Mouse (Mus musculus) frontal cortex, adult 2 months (tissue): Measurements from ENCODE around the gene Apbb2. TPM values are rescaled to one million over a fixed set of nuclear protein-coding genes. Genes with fewer than 3 reads are reported as not detected.

ENCODE experiments used
- DNase-seq, 2 experiments: peaks; one replicate each; pipeline ENCODE4 v3.0.0; 2022; ENCODE audit warnings: low spot score in 1 of 2; ENCODE audit errors: extremely low spot score in 1 of 2
- polyA plus RNA-seq: library from polyadenylated mRNA; depleted of rRNA; stranded (reverse); fragments of >200 nt; gene quantifications from 2 replicates; pipeline ENCODE4 v1.2.3, GENCODE M21; 2012

The Apbb2 gene
- polyA plus RNA-seq, 1 experiment = 20.8 TPM

- DNase-seq = no peak
These were observed 190.5 kb downstream of the Apbb2 start for GRCm38 (mm10) chr5:66428071-66428470.

DNA sequence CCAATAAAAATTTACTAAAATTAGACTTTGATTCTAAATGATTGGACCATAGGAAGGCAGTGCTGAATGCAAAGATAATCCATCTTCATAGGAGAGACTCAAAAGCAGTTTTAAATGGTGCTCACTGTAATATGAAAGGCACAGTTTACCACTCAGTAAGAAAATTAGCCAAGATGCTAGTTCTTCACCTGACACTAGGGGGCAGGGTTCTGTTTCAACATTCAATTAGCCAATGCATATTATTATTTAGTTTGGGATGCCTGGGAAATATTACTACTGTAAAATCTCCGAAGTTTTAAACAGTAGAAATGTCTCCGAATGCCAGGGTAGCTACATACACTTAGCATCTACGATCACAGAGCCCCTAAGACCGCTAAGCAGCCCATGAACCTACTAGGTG, 194.7 kb downstream of the Apbb2 start:
- DNase-seq = peak in 1 of 2 experiments; percentile 71

DNA sequence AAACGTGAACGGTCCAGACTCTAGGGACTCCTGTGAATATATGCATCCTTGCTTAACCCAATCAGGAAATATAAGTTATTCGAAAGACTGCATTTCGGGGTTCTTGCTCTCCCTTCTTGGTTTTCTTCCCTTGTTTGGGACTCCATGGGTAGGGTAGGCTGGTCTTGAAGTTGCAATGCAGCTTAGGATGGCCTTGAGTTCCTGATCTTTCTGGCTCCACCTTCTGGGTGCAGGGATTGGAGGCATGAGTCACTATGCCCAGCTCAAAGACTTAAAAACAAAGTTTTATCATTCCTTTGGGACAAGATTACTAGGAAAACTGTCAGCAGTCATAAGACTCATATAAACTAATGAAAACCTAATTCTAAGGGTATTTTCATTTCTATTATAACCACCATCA, 195.1 kb downstream of the Apbb2 start:
- no peak for DNase-seq

- DNase-seq = no peak
These were observed 196.6 kb downstream of the Apbb2 start for GRCm38 (mm10) chr5:66421954-66422353.

GRCm38 (mm10) chr5:66421230-66421629, 197.4 kb downstream of the Apbb2 start:
- no peak for DNase-seq

- DNase-seq = no peak
These were observed 198.6 kb downstream of the Apbb2 start for GRCm38 (mm10) chr5:66420011-66420410.

GRCm38 (mm10) chr5:66417289-66417688, 201.3 kb downstream of the Apbb2 start:
- no peak for DNase-seq

DNA sequence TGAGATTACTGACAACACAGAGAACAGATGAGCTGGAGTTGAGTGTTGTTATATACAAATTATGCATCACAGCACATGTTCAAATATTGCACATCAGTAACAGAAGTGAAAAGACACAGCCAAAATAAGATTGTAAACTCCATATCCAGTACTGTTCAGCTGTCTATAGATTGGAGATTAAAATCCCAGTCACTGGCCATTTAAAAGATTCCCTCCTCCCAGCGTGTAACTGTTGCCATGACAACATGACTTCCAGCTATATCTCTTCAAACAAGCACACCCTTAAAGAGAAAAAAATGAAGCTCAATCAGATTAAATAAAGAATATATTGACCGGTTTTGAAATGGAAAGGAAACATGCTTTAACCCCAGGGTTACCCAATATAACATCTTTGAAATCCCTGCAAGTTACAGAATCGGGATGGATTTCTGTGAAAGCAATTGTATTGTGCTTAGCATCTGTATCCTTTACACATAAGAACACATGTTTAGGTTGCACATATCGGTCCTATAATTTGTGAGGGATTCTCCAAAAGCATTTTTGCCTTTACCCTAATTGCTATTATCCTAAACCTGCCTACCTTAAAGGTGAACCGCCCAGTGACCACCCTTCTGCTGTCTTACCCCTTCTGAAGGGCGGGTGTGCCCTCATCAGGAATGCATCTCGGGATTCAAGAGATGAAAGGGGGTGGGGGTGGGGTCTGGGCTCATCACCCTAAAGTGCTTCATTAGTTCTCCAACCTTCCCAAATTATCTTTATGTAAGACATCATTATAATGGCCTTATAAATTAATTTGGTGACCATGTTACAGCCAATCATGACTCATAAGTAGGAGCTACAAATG, 202.7 kb downstream of the Apbb2 start:
- DNase-seq = no peak

GRCm38 (mm10) chr5:66415033-66415697, 203.4 kb downstream of the Apbb2 start:
- no peak for DNase-seq

DNA sequence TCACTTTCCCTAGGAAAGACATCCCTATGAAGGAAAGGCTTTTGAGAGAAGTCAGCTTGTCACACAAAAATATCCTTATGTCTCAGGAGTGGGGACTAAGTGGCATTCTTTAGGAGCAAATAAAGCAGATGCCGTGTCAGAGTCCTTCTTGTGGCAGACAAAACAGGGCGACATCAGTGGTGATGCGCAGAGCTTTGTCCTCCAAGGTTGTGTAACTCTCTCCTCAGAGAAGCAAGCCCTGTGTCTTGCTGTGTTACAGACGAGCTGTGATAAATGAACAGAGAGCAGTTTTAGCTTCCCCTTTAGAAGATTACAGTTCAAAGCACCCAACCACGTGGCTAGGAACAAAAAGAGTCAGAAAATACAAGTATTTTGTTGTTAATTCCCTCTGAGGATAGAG, 205.2 kb downstream of the Apbb2 start:
- no peak for DNase-seq

- peak; percentile 46 to 55 for DNase-seq
These were observed 205.8 kb downstream of the Apbb2 start for GRCm38 (mm10) chr5:66412821-66413220.

DNA sequence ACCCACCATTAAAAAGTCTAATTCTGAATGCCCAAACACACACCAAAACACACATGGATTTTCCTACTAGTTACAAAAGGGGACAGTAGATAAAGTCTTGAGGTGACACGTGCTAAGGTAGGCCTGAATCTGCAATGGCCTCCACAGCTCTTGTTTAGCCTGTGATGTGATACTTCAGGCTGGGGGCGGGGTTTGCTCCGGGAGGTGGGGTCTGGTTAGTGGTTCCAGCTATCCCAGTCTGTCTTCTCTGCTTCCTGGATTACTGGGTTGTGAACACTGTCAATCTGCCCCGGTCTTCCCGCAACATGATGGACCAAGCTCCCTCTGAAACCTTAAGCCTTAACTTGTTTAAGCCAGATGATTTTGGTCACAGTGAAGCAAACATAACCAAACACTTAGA, 210.0 kb downstream of the Apbb2 start:
- DNase-seq = no peak

- DNase-seq = no peak
These were observed 210.6 kb downstream of the Apbb2 start for GRCm38 (mm10) chr5:66407948-66408347.

- no peak for DNase-seq
These were observed 212.2 kb downstream of the Apbb2 start for GRCm38 (mm10) chr5:66406431-66406830.

- no peak for DNase-seq
These were observed 212.7 kb downstream of the Apbb2 start for GRCm38 (mm10) chr5:66405731-66406399.

GRCm38 (mm10) chr5:66405305-66405704, 213.3 kb downstream of the Apbb2 start:
- no peak for DNase-seq

GRCm38 (mm10) chr5:66400563-66400962, 218.0 kb downstream of the Apbb2 start:
- no peak for DNase-seq

- DNase-seq = no peak
These were observed 219.3 kb downstream of the Apbb2 start for GRCm38 (mm10) chr5:66399264-66399620.

- DNase-seq = no peak
These were observed 219.9 kb downstream of the Apbb2 start for GRCm38 (mm10) chr5:66398530-66399263.

DNA sequence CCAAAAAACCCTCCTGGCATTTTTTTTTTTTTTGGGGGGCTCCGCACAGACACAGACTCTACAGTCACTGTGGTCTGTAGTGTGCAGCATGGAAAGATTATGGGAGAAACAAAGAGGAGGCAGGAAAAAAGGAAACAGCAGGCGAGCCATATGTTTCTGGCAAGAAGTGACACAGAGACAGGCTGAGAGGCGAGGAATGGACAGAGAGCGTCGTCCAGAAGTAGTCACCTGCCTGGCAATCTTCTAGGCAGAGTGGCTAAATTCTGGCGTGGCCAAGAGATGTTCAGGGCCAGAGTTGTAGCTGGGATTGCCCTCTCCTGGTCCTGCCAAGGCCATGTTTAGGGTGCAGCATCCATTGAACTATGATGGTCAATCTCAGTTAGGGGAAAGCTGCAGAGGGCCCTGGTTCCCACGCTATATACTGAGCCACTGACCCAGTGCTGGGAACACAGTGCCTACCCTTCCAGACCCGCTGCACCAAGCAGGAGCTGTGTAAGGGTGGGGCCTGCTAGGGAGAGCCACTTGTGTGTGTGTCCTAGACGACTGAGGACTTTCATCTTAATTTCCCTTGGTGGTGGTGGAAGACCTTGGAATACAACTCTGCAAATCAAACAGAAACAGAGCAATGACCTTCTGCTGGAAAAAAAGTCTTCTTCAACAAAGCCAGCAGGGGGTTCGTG, 224.7 kb downstream of the Apbb2 start:
- no peak for DNase-seq
